Mouse (Mus musculus) heart, adult 8-10 months (tissue): Measurements from ENCODE around the gene Ppp1ca. TPM values are rescaled to one million over a fixed set of nuclear protein-coding genes. Genes with fewer than 3 reads are reported as not detected.

ENCODE experiments used
- DNase-seq: peaks from one replicate; pipeline ENCODE4 v3.0.0; 2022; ENCODE audit warnings: low spot score
- total RNA-seq, 4 experiments: library from RNA; stranded (reverse); gene quantifications; 2 replicates each; pipeline ENCODE4 v1.2.4; 2022

Gene Ppp1ca
- total RNA-seq, 4 experiments from 2014 or later, result 261 to 310 (median 281) TPM

DNA sequence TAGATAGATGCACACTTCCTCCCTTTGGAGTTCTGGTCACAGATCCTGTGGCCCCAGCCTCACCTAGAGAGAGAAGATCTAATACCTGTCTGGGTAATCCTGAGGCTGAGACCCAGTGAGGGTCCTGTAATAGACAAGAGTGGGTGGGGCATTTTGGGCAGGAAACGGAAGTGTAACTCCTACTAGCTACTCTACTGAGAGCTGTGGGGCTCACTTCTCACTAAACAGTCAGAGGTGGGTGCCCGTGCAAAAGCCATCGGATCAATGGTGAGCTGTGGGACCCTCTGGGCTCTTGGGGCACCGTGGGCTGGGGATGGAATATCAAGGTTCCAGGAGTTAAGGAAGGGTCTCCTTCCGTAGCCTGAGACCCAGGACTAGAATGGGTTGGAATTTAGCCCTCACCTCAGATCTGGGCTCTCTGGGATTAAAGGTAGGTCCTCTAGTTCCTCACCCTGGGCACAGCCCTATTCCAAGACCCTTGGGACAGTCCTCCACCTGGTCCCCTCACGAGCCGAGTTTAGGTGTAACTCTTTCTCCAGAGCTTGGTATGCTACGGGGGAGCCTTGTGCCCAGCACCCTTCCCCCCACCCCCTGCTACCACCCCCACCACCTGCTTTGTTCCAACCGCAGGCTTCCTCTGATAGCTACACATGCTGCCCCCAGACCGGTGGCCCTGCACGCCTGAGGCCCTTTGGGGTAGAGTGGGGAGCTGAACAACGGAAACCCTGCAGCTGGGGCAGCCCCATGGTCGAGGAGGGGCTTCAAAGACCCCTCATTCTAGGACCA, 37.2 kb upstream of the Ppp1ca start:
- no peak for DNase-seq

DNA sequence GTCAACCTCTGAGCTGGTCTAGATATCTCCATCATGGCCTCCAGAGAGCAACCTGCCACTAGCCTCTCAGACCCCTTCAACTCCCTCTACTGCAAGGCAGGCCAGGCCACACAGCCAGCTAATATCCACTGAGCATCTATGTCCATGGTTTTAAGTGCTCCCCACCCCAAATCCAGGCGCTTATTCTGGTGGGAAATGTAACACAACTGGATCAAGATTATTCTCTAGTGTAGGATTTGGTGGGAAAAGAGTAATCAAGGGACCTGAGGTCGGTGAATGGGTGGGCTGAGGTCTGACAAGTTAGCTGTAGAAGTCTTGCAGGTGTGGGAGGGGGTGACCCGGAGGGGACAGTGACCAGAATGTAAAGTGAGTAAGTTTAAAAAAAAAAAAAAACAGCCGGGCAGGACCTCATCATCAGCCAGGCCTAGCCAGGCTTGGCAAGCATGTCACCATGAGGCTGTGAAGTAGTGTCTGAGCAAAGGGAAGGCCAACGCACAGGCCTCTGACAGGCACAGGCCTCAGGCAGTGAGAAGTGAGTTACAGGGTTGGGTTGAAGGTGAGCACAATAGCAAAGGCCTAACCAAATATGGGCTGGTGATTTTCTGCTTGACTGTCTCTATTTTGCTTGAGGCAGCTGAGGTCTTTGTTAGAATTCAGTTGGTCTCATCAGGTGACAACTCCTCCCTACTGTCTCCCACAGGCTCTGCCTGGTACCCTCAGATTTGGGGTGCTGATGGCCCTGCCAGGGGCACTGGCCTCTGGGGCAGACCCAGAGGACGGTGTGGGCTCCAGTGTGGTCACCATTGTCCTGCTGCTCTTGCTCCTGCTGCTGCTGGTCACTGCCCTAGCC, 36.4 kb upstream of the Ppp1ca start:
- no peak for DNase-seq

DNA sequence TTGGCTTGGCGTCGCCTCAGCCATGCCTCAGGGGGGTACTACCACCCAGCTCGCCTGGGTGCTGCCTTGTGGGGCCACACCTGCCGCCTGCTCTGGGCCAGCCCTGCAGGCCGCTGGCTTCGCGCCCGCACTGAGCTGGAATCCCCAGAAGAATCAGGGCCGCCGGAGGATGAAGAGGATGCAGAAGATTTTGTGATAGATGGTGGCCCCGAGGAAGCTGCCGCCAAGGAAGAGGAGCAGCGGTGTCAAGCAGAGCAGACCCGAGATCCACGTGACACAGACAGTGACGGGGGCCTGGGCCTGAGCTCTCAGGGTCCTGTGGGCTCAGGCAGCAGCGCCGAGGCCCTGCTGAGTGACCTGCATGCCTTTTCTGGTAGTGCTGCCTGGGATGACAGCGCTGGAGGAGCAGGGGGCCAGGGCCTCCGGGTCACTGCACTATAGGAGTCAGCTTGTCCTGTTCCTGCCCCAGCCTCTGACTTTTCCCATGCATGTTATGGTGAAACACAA, 35.7 kb upstream of the Ppp1ca start:
- no peak for DNase-seq

DNA sequence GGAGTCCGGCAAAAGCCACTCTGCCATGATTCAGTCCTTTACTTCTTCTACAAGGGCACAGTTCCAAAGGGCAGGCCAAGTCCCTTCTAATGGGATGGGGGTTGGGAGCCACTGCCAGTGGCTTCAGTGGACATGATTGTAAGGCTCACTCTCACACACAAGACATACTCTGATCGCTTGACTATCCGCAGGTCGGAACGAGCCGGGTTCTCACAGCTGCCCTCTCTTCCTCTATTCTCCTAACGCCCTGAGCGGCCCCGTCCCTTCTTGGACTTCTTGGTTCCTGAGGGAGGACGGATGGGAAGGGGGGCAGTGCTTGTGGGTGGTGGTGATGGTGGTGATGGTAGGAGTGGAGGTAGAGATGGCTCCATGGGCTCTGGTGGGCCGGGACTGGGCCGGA, 35.1 kb upstream of the Ppp1ca start:
- no peak for DNase-seq

DNA sequence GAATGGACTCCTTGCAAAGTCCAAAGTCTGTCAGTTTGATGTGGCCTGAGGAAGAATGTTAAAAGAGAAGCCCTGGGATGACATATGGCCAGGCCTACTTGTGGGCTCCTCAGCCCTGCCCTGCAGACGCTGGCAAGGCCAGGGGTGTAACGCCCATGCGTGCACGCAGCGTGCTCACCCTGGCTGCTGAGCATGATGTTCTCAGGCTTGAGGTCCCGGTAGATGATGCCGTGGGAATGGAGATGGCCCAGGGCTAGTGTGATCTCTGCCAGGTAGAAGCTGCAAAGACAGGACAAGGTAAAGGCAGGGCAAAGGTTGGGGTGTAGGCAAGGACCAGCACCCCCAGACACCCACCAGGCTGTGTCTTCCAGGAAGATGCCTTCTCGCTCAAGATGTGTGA, 32.8 kb upstream of the Ppp1ca start:
- DNase-seq, result no peak

DNA sequence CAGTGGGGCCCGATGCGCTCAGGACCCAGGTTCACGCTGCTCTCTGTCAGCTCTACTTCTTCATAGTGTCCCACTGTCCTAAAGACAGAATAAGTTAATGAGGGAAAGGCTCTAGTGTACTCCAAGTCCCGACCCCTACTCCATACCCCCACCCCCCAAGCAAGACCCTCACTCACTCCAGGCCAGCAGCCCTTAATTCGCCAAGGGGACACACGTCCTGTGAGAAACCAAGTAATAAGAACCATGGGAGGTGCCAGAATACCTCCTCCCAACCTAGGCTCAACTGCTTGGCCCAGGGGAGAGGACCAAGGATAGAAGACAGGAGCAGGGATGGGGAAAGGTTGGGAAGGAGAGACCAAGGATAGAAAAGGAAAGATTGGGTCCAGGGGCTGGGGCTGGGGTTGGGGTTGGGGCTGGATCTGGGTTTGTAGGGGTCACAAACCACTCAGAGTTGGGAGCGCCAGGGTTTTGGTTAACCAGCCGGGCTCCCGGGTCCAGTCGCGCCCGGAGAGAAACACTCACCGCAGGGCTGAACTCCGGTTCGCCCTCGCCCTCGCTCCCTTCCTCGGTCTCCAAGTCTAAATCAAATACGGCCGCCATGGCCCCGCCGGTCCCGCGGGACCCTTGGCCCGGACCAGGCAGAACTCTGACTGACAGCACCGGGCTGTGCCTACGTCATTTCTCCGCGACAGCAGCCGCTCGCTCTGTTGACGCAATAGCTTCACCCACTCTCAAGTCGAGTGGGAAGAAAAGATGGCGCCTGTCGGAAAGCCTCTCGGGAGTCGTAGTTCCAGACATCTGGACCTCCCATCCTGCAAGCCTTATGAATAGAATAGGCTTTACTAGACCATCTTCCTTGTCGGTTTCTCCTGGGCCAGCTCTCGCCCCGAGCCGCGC, 29.0 kb upstream of the Ppp1ca start, which contains the start of gene Rps6kb2:
TSS of gene Rps6kb2 (minus strand) at position 709 of the 897 bp plus-strand sequence.
- peak; percentile 99 for DNase-seq

DNA sequence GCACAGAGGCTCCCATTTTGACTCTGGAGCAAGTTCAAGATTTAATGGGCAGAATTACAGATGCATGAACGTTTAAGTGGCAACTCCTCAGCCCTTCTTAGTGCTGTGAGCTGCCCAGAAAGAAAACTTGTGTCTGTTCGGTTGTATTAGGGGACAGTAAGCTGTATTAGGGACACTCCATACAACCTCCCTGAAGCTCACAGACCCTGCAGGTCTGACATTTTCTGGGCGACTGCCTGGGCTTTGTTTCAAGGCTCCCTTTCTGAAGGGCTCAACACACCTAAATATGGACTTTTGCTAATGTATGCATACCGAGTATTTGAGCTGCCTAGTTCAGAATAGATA, 28.4 kb upstream of the Ppp1ca start:
- no peak for DNase-seq

DNA sequence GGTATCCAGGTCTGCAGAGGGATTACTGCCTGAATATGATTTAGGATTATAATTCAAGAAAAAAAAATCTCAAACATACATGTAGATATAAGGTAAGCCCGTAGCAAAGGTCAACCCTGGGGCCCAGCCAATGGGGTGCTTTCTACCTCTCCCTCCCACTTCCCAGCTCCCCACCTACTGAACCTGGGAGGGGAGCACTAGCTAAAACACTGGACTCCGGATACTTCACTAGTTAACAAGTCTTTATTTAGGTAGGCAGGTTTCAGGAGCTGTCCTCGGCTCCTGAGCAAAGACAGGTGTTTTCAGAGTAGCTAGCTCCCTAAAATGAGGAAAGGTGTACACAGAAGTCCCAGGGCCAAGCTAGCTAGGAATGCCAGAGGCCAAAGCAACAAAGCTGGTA, 27.8 kb upstream of the Ppp1ca start:
- DNase-seq, result no peak

DNA sequence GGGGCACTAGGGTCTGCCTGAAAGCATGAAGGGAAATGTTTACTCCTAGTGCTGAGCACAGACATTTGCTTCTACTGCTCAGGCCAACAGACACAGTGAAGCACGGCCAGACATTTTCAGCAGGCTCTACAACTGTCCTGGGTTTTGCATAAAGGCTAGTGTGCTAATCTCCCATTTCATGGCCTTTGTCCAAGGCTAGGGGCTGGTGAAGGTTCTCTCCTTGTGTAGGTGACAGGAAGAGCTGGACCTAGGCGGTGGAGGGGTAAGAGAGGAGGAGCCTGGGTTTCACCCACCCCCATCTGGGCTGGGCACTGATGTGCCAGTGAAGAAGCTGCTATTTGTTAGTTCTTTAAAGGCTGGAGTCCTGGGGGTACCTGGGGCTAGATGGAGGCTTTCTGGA, 27.1 kb upstream of the Ppp1ca start:
- DNase-seq, result no peak

DNA sequence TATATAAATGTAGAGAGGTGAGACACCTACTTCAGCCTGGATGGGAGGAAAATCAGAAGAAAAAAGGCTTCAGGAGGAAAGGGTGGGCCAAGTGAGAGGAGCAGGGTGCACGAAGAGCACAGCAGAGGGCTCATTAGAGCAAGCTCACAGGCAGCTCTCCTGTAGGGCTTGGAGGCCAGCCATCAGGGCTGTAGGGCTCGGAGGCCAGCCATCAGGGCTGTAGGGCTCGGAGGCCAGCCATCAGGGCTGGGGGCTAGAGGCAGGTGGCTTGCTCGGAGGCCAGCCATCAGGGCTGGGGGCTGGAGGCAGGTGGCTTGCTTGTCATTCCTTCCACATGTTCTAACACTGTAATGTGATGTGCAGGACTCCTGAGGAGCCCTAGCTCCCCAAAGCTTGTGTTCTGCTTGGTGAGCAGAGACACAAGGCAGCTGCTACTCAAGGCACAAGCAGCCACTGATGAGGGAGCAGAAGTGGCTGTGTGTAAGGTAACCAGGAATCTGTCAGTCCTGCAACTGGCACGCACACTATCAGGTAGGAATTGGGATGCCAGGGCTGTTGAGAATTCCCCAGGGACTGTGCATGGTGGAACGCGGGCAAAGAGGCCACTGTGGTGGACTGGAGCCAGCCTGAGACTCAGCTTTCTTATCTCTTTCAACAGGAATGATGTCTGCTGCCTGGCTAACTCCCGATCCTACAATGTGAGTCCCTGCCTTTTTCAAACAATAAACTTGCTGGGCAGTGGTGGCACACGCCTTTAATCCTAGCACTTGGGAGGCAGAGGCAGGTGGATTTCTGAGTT, 25.0 kb upstream of the Ppp1ca start:
- no peak for DNase-seq

DNA sequence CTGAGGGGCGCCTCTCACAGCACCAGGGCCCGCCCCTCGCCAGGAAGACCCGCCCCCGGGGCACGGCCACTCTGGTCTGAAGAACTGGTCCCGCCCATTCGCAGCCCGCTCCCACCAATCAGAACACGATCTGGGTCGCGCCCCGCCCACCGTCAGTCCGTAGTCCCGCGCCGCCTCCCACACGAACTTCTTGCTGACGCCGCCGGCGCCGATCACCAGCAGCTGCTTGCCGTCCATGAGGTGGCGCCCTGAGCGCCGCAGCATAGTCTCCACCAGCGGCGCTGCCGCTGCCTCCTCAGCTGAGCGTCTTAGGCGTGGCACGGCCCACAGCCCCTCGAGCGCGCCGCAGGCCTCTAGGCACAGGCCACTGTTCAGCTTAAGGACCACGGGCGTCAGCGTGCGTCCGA, 22.5 kb upstream of the Ppp1ca start:
- peak; percentile 99 for DNase-seq

DNA sequence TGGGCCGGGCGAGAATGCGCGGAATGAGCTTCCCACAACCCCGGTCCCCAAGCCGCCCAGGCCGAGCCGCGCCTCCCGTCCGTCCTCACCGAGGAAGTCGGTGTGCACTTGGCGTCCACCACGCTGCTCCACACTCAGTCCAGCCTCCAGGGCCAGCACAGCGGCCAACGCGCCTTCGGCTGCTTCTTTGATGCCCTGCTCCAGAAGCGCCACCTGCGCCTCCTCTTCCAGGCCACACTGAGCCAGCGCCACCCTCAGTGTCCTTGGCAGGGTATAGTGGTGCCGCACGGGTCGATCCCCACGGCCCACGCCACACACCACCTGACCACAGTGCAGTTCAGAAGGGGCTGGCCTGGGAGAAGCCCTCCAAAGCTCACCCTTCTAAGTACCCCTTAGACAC, 22.1 kb upstream of the Ppp1ca start:
- DNase-seq, result no peak

DNA sequence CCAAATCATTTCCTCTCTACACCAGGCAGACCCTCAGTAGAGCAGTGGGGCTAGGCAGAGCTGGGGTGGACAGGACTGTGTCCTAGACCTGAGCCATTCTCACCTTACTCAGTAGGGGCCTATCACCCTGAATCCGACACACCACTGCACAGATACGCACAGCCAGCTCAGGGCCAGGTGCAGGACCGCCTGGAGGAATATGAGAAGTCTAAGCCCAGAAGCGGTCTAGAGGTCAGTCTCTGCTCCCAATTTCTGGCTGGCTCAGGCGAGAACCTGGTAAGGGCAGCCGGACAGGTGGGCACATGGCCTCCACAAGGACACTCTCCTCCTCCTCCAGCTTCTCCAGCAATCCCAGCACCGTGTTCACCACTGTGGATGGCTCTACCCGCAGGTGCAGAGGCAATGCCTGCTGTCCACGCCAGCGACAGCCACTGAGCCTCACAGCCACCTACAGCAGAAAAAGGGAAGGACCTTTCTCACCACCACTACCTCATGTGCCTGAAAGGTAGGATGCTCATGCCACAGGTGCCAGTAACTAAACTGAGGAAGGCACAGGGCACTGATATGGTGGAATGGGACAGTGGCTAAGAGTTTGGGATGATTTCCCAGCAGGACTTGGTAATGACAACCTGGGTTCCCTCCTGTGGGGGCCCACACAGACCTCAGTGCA, 21.0 kb upstream of the Ppp1ca start:
- DNase-seq, result no peak

DNA sequence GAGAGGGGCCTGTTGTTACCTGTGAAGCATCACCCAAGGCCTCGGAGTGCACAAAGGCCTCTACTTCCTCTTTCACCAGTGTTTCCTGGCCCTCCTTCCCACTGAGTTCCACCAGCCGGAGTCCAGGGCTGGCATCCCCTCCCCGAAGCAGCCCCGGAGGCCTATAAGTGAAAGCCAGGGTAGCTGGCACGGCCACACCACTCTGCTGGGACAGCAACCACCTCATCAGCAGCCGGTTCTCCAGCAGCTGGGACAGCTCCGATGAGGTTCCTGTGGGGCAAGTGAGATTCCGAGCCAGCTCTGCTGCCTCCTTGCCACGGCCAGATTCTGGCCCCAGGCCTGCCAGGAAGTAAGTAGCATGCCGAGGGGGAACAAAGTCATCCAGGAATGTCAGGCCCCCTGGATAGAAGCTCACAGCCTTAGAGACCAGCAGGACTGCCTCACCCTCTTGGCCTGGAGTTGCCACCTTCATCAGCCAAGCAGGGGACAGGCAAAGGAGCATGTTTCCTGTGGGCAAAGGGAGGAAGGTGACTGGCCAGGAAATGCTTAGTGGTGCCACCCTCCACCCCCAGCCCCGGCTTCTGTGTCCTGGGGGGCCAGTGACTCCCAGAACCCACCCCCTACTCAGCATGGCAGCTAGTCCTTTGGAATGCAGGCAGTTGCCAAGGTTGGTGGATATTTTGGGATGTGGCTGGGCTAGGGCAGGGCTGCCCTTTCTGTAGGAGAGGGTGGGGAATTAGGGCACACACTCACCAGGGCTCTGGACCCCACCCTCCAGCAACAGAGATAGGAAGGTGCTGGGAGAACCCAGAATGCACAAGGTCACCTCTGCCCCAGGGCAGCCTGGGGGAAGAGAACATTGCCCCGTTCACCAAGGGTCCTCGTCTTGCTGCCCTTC, 20.2 kb upstream of the Ppp1ca start:
- DNase-seq, result no peak

DNA sequence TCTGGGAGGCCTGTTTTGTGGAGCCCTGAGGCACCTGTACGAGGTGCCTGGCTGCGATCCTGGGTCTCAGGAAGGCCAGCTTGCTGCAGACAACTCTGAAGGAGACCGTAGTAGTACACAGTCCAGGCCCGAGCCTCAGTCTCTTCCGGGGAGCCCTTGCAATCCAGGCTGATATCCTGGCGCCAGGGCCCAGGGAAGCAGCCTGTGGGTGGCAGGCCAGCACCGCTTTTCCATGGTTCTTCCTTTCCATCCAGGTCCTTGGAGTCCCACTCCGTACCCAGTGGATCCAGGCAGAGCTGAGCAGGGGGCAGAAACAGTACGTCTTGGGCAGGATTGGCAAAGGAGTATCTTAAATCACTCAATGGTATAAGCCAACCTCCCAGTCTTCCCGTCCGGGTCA, 18.9 kb upstream of the Ppp1ca start:
- DNase-seq, result no peak

DNA sequence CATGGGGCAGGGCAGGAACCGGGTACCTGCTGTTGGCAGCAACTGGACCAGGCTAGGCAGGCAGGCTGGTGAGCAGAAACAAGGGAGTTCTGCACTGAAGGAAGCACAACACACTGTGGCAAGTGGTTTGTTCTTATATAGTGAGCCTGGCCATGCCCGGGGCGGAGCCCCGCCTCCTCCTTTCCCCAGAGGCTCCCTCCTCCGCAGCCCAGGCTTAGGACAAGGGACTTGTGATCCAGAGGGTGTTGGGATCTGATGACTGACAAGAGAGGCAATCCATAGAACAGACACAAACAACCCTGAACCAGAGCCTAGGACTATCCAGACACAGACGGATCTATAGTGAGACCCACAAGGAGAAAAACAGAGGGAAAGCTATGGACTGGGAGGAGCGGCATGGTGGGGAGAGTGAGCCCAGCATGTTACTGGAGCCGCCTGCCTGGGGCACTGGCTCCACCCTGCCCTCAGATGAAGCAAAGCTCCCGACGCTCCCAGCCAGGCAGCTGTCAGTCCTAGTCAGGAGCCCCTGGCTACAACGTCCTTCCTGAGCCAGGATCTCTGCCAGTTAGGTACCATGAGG, 16.4 kb upstream of the Ppp1ca start, which contains the start of gene Carns1:
TSS of gene Carns1 (minus strand) at position 112 of the 580 bp plus-strand sequence.
- no peak for DNase-seq

DNA sequence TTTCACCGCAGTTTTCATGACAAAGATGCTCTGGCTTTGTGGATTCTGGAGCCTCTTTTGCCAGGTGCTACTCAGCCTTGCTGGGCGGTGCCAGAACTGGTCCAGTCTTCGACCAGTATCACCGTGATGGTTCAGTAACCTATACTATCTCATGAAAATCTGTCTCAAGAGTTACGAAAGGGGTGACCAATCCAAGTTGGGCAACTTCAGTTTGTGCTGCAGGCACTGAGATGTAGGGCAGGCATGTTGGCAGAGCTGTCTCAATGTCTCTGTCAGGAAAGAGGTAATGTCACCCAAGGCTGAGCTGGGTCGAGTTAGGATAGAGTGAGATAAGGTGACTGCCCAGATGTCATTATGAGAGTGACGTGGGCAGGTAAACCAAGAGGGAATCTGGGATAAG, 11.5 kb upstream of the Ppp1ca start:
- DNase-seq, result no peak

DNA sequence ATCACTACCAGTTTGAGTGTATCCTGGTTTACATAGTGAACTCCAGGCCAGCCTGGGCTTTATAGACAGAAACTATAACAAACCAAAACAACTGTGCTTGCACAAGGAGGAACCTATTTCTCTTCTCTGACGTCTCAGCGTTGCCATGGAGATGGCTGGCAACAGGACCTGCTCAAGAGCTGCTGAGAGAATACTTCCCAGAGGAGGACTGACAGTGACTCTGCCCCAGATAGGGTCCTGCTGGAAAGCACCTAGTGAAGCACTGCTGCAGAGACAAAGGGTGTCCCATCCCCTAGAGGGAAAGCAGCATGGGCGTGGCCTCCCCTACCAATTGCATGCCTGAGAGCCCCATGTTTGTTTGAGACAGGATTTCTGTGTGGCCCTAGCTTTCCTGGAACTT, 10.0 kb upstream of the Ppp1ca start:
- no peak for DNase-seq

DNA sequence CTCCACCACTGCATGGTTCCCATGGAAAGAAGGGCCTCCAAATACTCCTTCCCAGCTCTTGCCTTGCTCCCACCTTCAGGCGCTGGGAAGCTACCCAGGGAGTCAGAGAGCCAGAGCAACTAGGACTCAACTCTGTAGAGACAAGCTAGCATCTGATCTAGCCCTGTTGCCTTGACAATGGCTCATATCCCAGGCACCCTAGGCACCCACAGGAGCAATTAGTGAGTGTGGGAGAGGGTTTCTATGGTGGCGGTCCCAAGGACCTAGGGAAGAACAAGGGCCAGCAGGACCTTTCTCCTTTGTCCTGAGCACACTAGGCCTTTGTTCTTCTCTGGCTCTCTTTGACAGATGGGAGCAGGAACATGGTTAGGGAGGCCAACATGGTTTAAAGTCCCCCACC, 8.2 kb upstream of the Ppp1ca start:
- no peak for DNase-seq
